Mouse (Mus musculus) c-Kit-negative CD71-positive TER-119-positive erythroid progenitor cells, embryonic 14.5 days (primary cell): ENCODE measurements around the gene Tesk1.
A peak's percentile ranks its signal among the peaks of the same experiment; 100 is the strongest.
"Not testable (repeated sequence)": the region's sequence is repeated elsewhere in the genome, so short reads cannot be mapped to it uniquely, and the experiment has no call there.

Experiments
- DNase-seq: peaks from one replicate; pipeline ENCODE4 v3.0.0-alpha.2; 2013; ENCODE audit warnings: low read depth, low spot score

Tesk1 gene

DNA sequence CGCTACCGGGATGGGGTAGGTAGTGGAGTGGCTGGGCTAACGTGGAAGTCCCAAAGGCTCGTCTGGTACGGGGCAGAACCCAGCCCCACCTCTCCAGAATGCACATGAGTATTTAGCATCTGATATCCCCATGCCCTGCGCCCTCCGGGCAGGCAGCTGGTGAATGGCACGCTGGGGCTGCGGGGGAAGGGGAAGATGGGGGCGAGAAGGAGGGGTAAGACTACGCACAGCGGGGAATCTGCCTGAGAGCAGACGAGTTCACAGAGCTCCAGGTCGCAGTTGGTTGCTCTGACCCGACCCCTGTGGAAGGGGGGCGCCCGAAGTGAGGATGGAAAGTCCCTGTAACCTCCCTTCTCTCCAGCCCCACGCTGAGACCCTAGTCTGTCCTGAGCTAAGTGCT, 11.7 kb downstream of the Tesk1 start:
- no peak for DNase-seq

DNA sequence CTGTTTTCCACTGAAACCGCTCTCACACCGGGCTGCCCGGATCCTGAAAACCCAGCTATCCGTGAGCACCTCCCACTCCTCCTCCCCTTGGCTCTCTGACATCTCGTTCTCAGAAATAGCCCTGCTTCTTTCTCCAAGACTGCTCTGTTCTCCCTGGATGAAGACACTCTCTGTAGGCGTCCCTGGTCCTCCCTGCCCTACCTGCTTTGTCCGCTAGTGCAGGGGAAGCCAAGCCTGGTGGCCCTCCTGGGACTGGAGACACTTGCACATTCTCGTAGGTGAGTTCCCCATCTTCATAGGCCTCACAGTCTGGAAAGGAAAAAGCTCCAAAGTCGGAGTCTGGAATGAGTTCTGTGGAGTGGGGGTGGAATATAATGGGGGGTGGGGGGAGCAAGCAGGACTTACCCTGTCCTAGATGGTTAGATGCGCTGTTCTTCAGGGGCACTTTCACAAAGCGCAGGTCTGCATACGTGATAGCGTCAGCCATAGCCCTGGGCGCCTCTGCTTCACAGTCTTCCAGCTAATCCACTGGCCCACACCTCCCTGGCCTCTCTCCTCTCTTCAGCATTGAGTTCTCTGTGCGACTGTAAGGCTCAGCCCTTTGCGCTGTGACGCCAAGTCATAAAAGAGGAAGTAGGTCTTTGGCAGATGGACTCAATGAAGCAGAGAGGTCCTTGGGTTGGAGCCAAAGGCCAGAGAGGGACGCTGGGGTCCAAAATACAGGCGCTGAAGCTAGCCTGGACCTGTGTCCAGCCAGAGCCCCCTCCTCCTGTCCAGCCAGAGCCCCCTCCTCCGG, 12.5 kb downstream of the Tesk1 start, which contains the start of gene Cd72:
Gene Cd72 (minus strand): TSS at position 588 of the 796 bp plus-strand sequence.
- DNase-seq, result no peak

DNA sequence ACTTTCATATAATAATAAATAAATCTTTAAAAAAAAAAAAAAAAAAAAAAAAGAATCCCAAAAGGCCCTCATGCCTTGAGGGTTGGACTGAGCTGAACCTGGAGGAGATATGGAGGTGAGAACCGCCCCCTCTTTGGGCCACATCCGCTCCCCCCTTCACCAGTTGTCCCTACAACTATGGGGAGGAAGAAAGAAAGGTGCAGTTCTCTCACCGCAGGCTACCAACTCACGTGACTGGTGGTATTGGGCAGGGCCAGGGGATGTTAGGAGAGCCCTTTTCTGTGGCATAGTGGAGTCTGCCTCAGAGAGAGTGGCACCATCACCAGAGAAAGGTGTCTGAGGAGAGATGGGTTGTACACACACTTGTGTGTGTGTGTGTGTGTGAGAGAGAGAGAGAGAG, 14.7 kb downstream of the Tesk1 start:
- DNase-seq, result no peak

DNA sequence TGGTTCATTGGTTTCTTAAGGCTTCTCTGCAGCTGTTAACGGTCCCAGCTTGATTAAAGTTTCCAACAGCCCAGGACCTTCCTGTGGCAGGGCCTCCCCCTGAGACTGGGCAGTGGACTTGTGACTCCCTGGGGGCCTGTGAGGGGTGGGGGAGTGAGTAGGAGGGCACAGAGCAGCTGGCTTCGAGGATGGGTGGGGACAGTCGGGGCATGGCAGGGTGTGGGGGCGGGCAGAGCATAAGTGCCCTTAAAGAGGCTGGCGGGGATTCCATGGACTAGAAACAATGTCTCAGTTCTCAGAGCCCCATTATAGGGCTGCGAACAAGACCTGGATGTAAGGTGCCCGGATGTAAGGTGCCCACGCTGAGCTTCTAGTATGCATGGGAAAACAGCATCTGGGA, 15.4 kb downstream of the Tesk1 start:
- no peak for DNase-seq

DNA sequence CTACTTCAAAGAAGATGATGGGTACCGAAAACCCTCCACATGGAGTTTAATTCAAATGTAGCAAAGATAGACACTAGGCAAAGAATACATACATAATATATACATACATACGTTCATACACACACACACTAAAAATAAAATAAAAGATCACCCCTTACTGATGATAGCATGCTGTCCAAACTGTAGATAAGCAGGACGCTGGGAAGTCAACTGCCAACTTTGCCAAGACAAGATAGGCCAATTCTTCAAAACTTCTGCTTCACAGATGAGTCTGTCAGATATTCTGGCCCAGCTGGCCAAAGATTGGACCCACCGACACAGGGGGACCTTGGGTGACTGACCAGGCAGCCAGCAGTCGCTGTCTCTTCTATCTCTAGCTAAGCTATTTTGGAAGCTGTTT, 21.4 kb downstream of the Tesk1 start:
- no peak for DNase-seq

DNA sequence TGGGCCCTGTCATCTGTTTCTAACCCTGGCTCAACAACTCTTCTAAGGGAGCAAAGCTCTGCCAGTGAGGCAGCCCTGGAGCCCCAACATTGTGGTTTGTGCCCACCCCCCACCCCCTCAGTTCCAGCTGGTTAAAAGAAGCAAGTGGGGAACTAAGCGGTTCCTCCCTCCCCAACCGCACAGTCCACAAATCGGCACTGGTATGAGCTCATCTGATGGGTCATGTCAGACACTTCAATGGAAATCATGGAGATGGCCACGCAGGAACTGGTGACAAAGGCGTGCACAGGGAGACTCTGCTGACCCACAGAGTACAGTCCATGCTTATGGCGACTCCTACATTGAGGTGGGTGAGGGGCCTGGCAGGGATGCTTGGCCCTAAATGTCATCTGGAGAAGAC, 24.2 kb downstream of the Tesk1 start:
- DNase-seq, result no peak

DNA sequence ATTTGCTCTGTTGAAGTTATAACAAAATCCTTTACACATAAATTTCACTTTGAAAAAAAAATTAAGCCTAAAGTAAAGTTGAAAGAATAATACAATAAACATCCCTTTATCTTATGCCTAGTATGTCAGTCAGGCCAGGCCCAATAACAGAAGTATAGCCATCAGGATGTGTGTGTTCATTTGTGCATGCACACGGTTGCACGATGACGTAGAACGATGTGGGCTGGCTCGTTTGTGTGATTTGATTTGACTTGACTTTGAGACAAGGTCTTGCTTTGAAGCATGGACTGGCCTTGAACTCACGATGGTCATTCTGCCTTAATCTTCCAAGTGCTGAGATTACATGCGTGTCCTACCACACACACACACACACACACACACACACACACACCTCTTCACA, 25.1 kb downstream of the Tesk1 start:
- no peak for DNase-seq

DNA sequence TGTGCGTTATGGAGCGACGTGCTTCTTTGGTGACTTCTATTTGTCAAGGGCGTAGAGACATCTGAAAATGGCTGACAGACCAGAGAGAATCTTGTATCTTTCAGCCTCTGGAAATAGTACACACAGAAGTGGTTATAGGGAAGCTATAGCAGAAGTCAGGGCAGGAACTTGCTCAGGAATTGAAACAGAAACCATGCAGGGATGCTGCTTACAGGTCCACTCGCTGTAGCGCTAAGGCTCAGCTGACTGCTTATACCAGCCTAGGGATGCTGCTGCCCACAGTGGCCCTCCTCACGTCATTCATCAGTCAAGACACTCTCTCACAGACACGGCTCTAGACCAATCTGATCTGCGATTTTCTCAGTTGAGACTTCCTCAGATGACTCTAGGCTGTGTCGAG, 28.6 kb downstream of the Tesk1 start:
- DNase-seq, result no peak

DNA sequence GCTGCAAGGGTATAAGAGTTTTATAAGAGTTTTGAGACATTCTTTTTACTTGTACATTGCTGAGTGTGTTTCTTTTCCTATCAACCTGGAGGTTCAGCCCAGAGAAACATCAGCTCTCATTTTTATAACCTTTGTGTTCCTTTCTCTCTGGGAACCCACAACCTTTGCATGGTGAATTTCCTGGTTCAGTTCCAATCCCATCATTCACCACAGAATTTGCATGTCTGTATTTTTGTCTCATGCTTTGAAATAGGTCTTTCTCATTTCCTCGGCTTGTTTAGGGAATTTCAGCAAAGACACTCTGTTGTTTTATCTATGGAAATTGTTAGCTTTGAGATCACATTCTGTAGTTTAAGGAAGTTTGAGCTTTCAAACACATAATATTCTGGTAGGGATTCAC, 31.9 kb downstream of the Tesk1 start:
- DNase-seq, result no peak

DNA sequence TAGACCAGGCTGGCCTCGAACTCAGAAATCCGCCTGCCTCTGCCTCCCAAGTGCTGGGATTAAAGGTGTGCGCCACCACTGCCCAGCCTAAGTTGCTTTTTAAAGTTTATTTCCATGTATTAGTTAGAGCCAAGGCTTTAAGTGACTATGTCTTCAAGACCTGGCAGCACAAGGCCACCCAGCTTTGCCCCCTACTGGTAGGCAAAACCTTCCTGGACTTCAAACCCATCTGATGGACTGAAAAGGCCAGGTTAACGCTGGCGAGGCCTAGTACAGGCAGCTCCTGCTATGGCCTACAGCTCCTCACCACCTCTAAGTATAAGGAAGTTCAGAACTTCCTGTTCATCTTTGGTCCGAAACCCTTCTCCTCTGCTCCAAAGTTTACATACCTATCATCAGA, 34.9 kb downstream of the Tesk1 start:
- DNase-seq, result no peak

DNA sequence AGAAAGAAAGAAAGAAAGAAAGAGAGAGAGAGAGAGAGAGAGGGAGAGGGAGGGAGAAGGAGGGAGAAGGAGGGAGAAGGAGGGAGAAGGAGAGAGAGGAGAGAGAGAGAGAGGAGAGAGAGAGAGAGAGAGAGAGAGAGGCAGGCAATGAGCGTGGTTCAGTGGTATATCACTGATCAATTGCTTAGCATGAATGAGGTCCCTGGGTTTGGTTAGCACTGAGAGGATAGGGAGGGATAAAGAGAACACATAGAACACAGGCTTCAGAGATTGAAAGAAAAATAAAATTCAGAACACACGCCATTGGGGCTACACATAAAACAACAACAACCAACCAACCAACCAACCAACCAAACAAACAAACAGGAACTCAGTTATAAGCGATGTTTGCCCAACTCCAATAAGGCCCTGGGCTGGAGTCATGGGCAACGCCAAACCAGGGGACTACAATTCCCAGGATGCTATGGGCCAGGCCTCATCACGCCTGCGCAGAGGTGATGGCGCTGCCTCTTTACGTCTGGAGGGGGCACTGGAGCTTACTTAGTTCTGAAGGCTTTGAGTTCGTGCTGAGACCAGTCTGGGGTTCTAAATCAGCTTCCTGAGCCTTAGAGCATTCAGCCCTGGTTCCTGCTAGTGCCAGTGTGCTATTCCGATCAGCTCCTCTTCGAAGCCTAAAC, 36.3 kb downstream of the Tesk1 start:
- peak; percentile 76 for DNase-seq

DNA sequence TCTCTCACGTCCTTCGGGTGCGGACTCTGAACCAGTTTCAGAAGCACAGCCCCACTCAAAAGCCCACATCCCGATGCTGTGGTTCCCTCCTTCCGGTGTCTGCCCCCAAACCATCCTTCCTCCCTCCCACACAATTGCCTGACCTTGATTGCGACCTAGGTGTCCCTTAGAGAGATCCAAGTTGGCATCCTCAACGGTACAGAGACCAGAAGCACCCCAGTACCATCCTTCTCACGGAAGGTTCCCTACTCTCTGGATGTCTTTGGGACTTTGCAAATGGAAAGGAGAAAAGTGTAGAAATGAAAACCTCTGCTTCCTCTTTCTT, 36.8 kb downstream of the Tesk1 start:
- DNase-seq, result no peak

DNA sequence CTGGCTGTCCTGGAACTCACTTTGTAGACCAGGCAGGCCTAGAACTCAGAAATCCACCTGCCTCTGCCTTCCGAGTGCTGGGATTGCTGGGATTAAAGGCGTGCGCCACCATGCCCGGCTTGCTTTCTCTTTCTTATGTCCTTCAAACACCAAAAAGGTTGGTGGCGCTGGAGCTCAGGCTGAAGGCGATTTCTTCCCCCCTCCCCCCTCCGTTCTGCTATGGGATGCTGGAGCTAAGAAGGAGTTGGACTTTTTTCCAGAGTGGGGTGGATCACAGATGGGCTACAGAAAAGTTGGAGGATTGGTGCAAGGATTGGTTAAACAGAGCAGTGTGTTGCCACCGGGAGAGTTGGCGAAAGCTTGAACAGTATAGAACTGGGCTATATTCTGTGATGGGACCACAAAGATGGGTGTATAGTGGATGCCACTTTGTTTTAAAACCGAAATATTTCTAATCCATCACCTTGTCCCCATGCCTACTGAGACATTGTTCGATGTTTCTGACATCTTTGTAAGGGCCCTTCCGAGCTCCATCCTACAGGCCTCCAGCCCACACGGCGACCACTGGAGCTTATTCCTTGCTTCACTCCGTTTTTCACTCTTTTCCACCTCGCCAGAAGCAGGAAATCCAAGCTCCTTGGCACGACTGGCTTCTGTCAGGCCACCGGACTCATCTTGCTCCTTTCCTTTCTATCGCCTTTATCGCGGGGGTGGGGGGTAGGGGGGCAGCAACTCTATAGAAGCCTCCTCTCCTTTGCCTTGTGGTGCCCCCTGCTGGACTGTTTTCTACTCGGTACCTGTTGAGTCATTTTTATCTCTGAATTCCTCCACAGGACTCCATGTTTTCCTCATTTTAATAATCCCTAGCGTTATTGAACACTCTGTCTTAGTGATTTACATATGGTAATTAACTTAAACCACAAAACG, 37.4 kb downstream of the Tesk1 start:
- no peak for DNase-seq

DNA sequence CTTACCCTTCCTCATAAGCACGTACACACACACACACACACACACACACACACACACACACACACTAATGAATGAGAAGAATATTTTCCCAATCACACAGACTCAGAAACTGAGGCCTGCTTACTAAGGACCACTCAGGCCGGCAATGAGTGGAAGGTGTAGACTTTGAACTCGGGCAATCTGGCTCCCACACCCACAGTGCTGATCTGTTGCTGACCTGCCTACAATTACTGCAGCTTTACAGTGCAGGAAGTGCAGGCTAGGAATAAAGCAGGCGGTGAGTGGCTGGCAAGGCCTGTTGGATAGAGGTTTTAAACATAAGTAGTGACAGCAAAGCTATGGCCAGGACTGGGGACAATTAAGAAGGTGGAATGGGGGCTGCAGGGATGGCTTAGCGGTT, 39.2 kb downstream of the Tesk1 start:
- no peak for DNase-seq

DNA sequence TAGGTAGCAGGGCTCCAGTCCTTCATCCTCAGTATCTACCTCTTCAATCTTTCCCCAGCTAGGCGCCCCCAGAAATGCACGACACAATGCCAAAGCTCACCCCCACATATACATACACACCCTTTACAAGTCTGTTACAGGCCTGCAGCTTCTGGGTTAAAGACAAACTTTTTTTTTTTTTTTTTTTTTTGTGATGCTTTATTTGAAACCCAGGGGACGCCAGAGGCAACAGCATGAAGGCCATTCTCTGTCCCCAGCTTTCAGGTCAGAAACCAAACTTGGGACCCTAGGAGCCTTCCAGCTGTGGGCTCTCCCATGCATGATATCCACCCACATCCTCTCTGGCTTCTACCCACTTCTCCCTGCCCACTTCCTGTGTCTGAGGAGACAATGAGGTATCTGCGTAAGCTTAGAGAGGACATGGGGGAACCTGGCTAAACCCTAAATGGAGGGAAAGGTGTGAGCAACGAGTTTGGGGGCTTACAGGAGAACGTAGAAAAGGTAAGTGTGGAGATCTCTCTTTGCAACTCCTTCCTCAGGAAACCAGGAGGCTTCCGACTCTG, 40.2 kb downstream of the Tesk1 start:
- no peak for DNase-seq

DNA sequence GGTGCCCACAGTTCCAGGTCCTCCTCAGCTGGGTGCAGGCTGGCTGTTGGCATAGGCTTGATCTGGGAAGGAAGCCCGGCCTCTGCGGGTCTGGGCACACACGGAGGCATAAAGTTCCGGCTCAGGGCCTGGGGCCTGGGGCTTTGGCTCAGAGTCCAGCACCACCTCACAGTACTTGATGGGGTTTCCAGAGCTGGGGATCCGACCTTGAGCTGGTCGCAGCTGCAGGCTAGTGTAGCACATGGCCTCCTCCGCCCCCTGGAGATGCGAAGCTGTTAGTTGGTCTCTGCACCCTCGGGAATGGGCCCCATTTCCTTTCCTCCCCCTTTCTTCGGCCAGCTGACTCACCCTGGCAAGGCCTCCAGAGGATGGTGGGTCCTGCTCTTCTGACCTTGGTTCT, 40.9 kb downstream of the Tesk1 start:
- DNase-seq, result no peak

DNA sequence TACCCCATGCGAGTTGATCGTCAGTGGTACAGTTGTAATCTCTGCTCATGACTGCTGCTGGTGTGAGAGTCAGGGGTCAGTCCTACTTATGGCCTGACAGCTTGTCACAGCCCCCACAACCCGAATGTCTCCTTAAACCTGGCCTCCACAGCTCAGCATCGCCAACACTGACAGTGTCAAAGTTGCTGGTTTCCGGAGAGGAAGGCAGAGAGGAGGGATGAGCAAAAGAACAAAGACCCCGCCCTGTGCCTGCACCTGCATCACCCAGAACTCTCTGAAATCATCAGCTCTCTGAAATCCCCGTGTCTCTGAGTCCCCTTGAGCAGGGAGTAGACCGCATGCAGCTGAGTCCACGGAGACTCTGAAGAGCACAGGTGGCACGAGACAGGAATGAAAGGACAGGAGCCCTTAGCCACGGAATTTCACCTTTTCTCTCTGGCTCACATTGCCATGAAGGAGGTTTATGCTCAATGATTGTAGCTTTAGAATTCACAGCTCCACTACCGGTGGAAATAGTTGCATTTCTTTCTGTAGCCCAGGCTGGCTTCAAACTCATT, 41.9 kb downstream of the Tesk1 start, which contains the start of gene Sit1:
Gene Sit1 (minus strand): TSS at position 200 of the 557 bp plus-strand sequence.
- DNase-seq, result no peak

DNA sequence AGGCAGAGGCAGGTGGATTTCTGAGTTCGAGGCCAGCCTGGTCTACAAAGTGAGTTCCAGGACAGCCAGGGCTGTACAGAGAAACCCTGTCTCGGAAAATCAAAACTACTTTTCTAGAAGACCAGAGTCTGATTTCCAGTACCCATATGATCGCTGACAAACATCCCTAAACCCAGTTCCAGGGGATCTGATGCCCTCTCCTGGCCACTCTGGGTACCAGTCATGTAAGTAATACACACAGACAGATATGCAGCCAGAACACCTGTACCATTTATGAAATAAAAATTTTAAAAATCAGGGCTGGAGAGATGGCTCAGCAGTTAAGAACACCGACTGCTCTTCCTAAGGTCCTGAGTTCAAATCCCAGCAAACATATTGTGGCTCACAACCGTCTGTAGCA, 43.9 kb downstream of the Tesk1 start:
- not testable (repeated sequence) for DNase-seq

DNA sequence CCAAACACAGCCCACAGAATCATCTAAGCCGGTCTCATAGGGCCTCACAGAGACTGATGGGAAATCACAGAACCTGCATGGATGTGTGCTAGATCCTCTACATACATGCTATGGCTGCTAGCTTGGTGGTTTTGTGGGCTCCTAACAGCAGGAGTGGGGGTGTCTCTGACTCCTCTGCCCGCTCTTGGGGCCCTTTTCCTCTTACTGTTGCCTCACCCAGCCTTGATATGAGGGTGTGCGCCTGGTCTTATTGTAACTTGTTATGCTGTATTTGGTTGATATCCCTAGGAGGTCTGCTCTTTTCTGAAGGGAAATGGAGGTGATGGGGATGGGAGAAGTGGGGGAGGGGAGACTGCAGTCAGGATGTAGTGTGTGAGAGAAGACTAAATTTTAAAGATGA, 47.9 kb downstream of the Tesk1 start:
- DNase-seq, result no peak

DNA sequence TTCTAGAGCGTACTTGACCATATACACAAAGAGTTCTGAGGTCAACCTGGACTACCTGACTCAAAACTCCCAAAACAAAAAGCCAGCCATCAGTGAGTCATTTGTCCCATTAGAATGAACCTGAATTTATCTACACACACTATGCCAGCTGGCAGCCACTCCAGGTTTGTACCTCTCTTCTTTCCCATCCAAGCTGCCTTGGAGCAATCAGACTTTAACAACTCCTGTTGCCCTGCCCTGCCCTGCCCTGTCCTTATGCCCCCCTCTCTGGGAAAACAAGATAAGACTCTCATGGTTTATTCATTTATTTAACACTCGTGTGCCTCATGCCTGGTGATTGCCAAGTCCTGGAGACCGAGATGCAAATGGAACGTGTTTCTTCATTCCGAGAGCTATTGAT, 49.1 kb downstream of the Tesk1 start:
- no peak for DNase-seq

DNA sequence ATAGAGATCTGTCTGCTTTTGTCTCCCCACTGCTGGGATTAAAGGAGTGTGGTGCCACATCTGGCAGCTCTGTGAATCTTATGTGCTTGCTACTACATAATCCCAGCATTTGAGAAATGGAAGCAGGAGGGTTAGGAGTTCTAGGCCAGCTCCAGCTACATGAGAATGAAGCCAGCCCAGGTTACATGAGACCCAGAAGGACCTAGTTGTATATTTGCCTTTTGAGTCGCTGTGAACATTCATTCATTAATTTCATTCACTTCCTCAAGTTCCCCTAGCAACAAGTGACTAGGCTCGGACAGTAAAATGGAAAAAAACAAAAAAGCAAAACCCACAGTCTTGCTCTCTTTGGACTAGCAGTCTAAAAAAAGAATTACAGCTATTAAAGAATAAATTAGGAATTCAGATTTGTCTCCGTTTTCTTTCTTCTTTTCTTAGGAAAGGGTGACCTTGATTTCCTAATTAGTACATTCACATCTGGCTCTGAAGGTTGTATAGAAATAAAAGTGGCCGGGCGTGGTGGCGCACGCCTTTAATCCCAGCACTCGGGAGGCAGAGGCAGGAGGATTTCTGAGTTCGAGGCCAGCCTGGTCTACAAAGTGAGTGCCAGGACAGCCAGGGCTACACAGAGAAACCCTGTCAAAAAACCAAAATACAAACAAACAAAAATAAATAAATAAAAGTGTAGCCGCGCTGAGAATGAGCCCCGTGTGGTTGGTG, 50.5 kb downstream of the Tesk1 start:
- DNase-seq, result no peak
